Comparison of ENCODE assay signal across 8 mouse cellular contexts in the genomic region with DNA sequence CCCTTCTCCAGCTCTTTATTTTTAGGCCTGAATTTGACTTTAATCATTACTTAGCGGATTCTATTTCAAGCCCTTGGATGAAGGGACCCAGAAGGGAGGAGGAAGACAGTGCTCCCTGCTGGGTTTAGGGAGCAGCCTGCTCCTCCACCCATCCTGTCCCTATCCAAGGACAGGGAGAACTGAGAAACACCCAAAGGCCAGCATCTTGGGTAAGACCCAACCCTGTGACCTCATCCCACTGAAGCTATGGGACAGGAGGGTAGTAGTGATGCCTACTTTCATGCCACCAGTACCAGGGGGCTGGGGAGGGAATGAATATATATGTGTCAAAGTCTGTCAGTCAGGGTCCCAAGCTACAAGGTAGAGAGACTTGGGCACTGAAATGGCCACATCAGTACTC. TPM values are rescaled to one million over a fixed set of nuclear protein-coding genes. Genes with fewer than 3 reads are reported as not detected.
DNase-seq lines count a peak whose midpoint lies in the region; ATAC-seq and TF ChIP-seq lines count a peak whose summit lies in the region.

No protein-coding gene starts in this region.

- WGBS in forebrain, embryonic 14.5 days: 76% methylated on average over 1 of the region's 1 CpGs
- 74% methylated on average over 1 of the region's 1 CpGs for WGBS in forebrain, embryonic 10.5 days
- WGBS in lung, embryonic 16.5 days: 84% methylated on average over 1 of the region's 1 CpGs
- 86% methylated on average over 1 of the region's 1 CpGs for WGBS in hindbrain, postnatal 0 days
- WGBS in neural tube, embryonic 14.5 days: 67% methylated on average over 1 of the region's 1 CpGs

- peak overlapping the region; percentile 37 for H3K9ac ChIP-seq in forebrain, embryonic 14.5 days (ENCODE audit: low read length)
- H3K9ac ChIP-seq in lung, embryonic 16.5 days (ENCODE audit: low read length): peak overlapping the region; percentile 46; the same call in 1 of the 2 replicates
- H3K9ac ChIP-seq in hindbrain, postnatal 0 days (replicated peaks; ENCODE audit: low read length): 0 out of 2 replicates have a peak overlapping the region, but pooled peaks have one; percentile 10
- peak overlapping the region; percentile 28; the same call in 1 of the 2 replicates for H3K9ac ChIP-seq in neural tube, embryonic 14.5 days (replicated peaks; ENCODE audit: low read depth, low read length)

- ATAC-seq in forebrain, embryonic 14.5 days: no peak
- ATAC-seq in lung, embryonic 16.5 days (ENCODE audit: low read depth): no peak
- no peak for ATAC-seq in hindbrain, postnatal 0 days
- ATAC-seq in neural tube, embryonic 14.5 days (ENCODE audit: low read depth): no peak
- no peak; the same call in 1 of the 2 replicates for ATAC-seq in frontal cortex, adult (ENCODE audit: low TSS enrichment)

- no peak for DNase-seq in forebrain, embryonic 14.5 days (ENCODE audit: low spot score)
- DNase-seq in forebrain, embryonic 10.5 days (ENCODE audit: extremely low spot score, low spot score): no peak
- no peak for DNase-seq in lung, postnatal 25 days (ENCODE audit: low spot score)
- DNase-seq in hindbrain, postnatal 0 days (ENCODE audit: low spot score): no peak
- DNase-seq in urinary bladder, postnatal 36 days (ENCODE audit: low spot score in 2 of 2): no peak

- H3K27ac ChIP-seq in forebrain, embryonic 14.5 days (ENCODE audit: low read depth, low read length): no peak overlapping the region
- H3K27ac ChIP-seq in forebrain, embryonic 10.5 days: no peak overlapping the region
- H3K27ac ChIP-seq in lung, embryonic 16.5 days (ENCODE audit: low read length): peak overlapping the region; percentile 95; the same call in 1 of the 2 replicates
- no peak overlapping the region; the same call in 1 of the 2 replicates for H3K27ac ChIP-seq in hindbrain, postnatal 0 days
- no peak overlapping the region; the same call in 1 of the 2 replicates for H3K27ac ChIP-seq in neural tube, embryonic 14.5 days (ENCODE audit: low read depth, low read length)

- peaks cover 48% of the 10 kb centered on the region for H3K4me1 ChIP-seq in forebrain, embryonic 14.5 days (ENCODE audit: control insufficient read depth, insufficient read depth, low read length)
- H3K4me1 ChIP-seq in forebrain, embryonic 10.5 days: peaks cover 86% of the 10 kb centered on the region
- peaks cover 70% of the 10 kb centered on the region for H3K4me1 ChIP-seq in lung, embryonic 16.5 days (replicated peaks; ENCODE audit: control insufficient read depth, insufficient read depth, low read length)
- peaks cover 58% of the 10 kb centered on the region for H3K4me1 ChIP-seq in hindbrain, postnatal 0 days (ENCODE audit: insufficient read depth, low read length)
- H3K4me1 ChIP-seq in neural tube, embryonic 14.5 days (ENCODE audit: control insufficient read depth, insufficient read depth, low read length): peaks cover 67% of the 10 kb centered on the region

- peaks cover 25% of the 10 kb centered on the region for H3K36me3 ChIP-seq in forebrain, embryonic 14.5 days (ENCODE audit: control insufficient read depth, insufficient read depth, low read length)
- peaks cover 32% of the 10 kb centered on the region for H3K36me3 ChIP-seq in forebrain, embryonic 10.5 days (replicated peaks)
- peaks cover 5% of the 10 kb centered on the region for H3K36me3 ChIP-seq in lung, embryonic 16.5 days (ENCODE audit: control insufficient read depth, insufficient read depth, low read length)
- H3K36me3 ChIP-seq in hindbrain, postnatal 0 days (ENCODE audit: insufficient read depth, low read length): 0 out of 2 replicates have a peak, but pooled peaks cover 4% of the 10 kb centered on the region
- no peaks in the 10 kb centered on the region for H3K36me3 ChIP-seq in neural tube, embryonic 14.5 days (ENCODE audit: control insufficient read depth, insufficient read depth, low read length)

- TF ChIP-seq CTCF in hindbrain, postnatal 0 days (IDR thresholded peaks at IDR 0.05; ENCODE audit: low read depth): no peak

- no peaks in the 10 kb centered on the region for H3K27me3 ChIP-seq in forebrain, embryonic 14.5 days (replicated peaks; ENCODE audit: control insufficient read depth, insufficient read depth, low read length)
- no peaks in the 10 kb centered on the region for H3K27me3 ChIP-seq in forebrain, embryonic 10.5 days (ENCODE audit: poor library complexity, severe bottlenecking)
- no peaks in the 10 kb centered on the region for H3K27me3 ChIP-seq in lung, embryonic 16.5 days (ENCODE audit: control insufficient read depth, insufficient read depth, low read depth, low read length)
- H3K27me3 ChIP-seq in hindbrain, postnatal 0 days (ENCODE audit: insufficient read depth, low read length): no peaks in the 10 kb centered on the region
- no peaks in the 10 kb centered on the region; the same call in 1 of the 2 replicates for H3K27me3 ChIP-seq in neural tube, embryonic 14.5 days (ENCODE audit: control insufficient read depth, insufficient read depth, low read length)

- H3K4me2 ChIP-seq in forebrain, embryonic 14.5 days (ENCODE audit: low read length): no peak overlapping the region
- H3K4me2 ChIP-seq in lung, embryonic 16.5 days (ENCODE audit: low read depth, low read length): peak overlapping the region; percentile 45; the same call in 1 of the 2 replicates
- peak overlapping the region; percentile 9; the same call in 1 of the 2 replicates for H3K4me2 ChIP-seq in hindbrain, postnatal 0 days (ENCODE audit: low read depth, low read length)
- peak overlapping the region; percentile 30; the same call in 1 of the 2 replicates for H3K4me2 ChIP-seq in neural tube, embryonic 14.5 days (ENCODE audit: low read depth, low read length)

- no peak overlapping the region for H3K4me3 ChIP-seq in forebrain, embryonic 14.5 days (ENCODE audit: low read depth, low read length)
- no peak overlapping the region for H3K4me3 ChIP-seq in forebrain, embryonic 10.5 days
- H3K4me3 ChIP-seq in lung, embryonic 16.5 days (ENCODE audit: low read length): no peak overlapping the region
- H3K4me3 ChIP-seq in hindbrain, postnatal 0 days (ENCODE audit: low read length): no peak overlapping the region
- H3K4me3 ChIP-seq in neural tube, embryonic 14.5 days (ENCODE audit: low read depth, low read length): no peak overlapping the region

- H3K9me3 ChIP-seq in forebrain, embryonic 14.5 days (replicated peaks; ENCODE audit: control insufficient read depth, low read length): no peaks in the 10 kb centered on the region
- no peaks in the 10 kb centered on the region for H3K9me3 ChIP-seq in forebrain, embryonic 10.5 days
- H3K9me3 ChIP-seq in lung, embryonic 16.5 days (ENCODE audit: control insufficient read depth, low read length): no peaks in the 10 kb centered on the region
- no peaks in the 10 kb centered on the region for H3K9me3 ChIP-seq in hindbrain, postnatal 0 days (ENCODE audit: low read length)
- H3K9me3 ChIP-seq in neural tube, embryonic 14.5 days (ENCODE audit: control insufficient read depth, low read length): no peaks in the 10 kb centered on the region

RNA-seq across cellular contexts. Expression of gene Csk, which starts 12.4 kb away (rescaled TPM):
- polyA plus RNA-seq in forebrain, embryonic 14.5 days (2014; fragmentation: Nextera tagmentation; extraction: Ambion mirVana): 29.2 and 29.3 TPM in 2 replicates
- 28.8 and 33.9 TPM in 2 replicates for polyA plus RNA-seq in forebrain, embryonic 10.5 days (2016; fragmentation: Nextera tagmentation; extraction: Ambion mirVana)
- polyA plus RNA-seq in lung, embryonic 16.5 days (2015; fragmentation: Nextera tagmentation; extraction: Ambion mirVana): 25.5 and 27.8 TPM in 2 replicates
- total RNA-seq in hindbrain, postnatal 0 days (2014; rRNA removed): 128 and 129 TPM in 2 replicates
- polyA plus RNA-seq in hindbrain, postnatal 0 days (2015; fragmentation: Nextera tagmentation; extraction: Ambion mirVana): 39.4 and 44.4 TPM in 2 replicates
- polyA plus RNA-seq in neural tube, embryonic 14.5 days (2014; fragmentation: Nextera tagmentation; extraction: Ambion mirVana): 33.4 and 46.2 TPM in 2 replicates

RNA-seq across cellular contexts. Expression of gene Lman1l, which starts 20.4 kb away (rescaled TPM):
- not detected in 2 replicates for polyA plus RNA-seq in forebrain, embryonic 14.5 days (2014; fragmentation: Nextera tagmentation; extraction: Ambion mirVana)
- not detected in 2 replicates for polyA plus RNA-seq in forebrain, embryonic 10.5 days (2016; fragmentation: Nextera tagmentation; extraction: Ambion mirVana)
- polyA plus RNA-seq in lung, embryonic 16.5 days (2015; fragmentation: Nextera tagmentation; extraction: Ambion mirVana): not detected in 2 replicates
- total RNA-seq in hindbrain, postnatal 0 days (2014; rRNA removed): not detected in 2 replicates
- not detected in 2 replicates for polyA plus RNA-seq in hindbrain, postnatal 0 days (2015; fragmentation: Nextera tagmentation; extraction: Ambion mirVana)
- polyA plus RNA-seq in neural tube, embryonic 14.5 days (2014; fragmentation: Nextera tagmentation; extraction: Ambion mirVana): not detected in 2 replicates

RNA-seq across cellular contexts. Expression of gene Cplx3, which starts 34.9 kb away (rescaled TPM):
- polyA plus RNA-seq in forebrain, embryonic 14.5 days (2014; fragmentation: Nextera tagmentation; extraction: Ambion mirVana): 0.34 and 0.36 TPM in 2 replicates
- polyA plus RNA-seq in forebrain, embryonic 10.5 days (2016; fragmentation: Nextera tagmentation; extraction: Ambion mirVana): 1.9 and 2.9 TPM in 2 replicates
- polyA plus RNA-seq in lung, embryonic 16.5 days (2015; fragmentation: Nextera tagmentation; extraction: Ambion mirVana): not detected in 2 replicates
- total RNA-seq in hindbrain, postnatal 0 days (2014; rRNA removed): 0.10 TPM in 1 of 2 replicates, not detected in the other
- polyA plus RNA-seq in hindbrain, postnatal 0 days (2015; fragmentation: Nextera tagmentation; extraction: Ambion mirVana): 0.79 and 1.2 TPM in 2 replicates
- 0.13 TPM in 1 of 2 replicates, not detected in the other for polyA plus RNA-seq in neural tube, embryonic 14.5 days (2014; fragmentation: Nextera tagmentation; extraction: Ambion mirVana)

RNA-seq across cellular contexts. Expression of gene Cyp1a2, which starts 42.5 kb away (rescaled TPM):
- polyA plus RNA-seq in forebrain, embryonic 14.5 days (2014; fragmentation: Nextera tagmentation; extraction: Ambion mirVana): not detected in 2 replicates
- polyA plus RNA-seq in forebrain, embryonic 10.5 days (2016; fragmentation: Nextera tagmentation; extraction: Ambion mirVana): not detected in 2 replicates
- polyA plus RNA-seq in lung, embryonic 16.5 days (2015; fragmentation: Nextera tagmentation; extraction: Ambion mirVana): not detected in 2 replicates
- not detected in 2 replicates for total RNA-seq in hindbrain, postnatal 0 days (2014; rRNA removed)
- not detected in 2 replicates for polyA plus RNA-seq in hindbrain, postnatal 0 days (2015; fragmentation: Nextera tagmentation; extraction: Ambion mirVana)
- polyA plus RNA-seq in neural tube, embryonic 14.5 days (2014; fragmentation: Nextera tagmentation; extraction: Ambion mirVana): not detected in 2 replicates

RNA-seq across cellular contexts. Expression of gene Cyp1a1, which starts 46.7 kb away (rescaled TPM):
- 0.19 TPM in 1 of 2 replicates, not detected in the other for polyA plus RNA-seq in forebrain, embryonic 14.5 days (2014; fragmentation: Nextera tagmentation; extraction: Ambion mirVana)
- polyA plus RNA-seq in forebrain, embryonic 10.5 days (2016; fragmentation: Nextera tagmentation; extraction: Ambion mirVana): 0.14 TPM in 1 of 2 replicates, not detected in the other
- 0.13 TPM in 1 of 2 replicates, not detected in the other for polyA plus RNA-seq in lung, embryonic 16.5 days (2015; fragmentation: Nextera tagmentation; extraction: Ambion mirVana)
- 0.05 and 0.07 TPM in 2 replicates for total RNA-seq in hindbrain, postnatal 0 days (2014; rRNA removed)
- polyA plus RNA-seq in hindbrain, postnatal 0 days (2015; fragmentation: Nextera tagmentation; extraction: Ambion mirVana): 0.10 and 0.24 TPM in 2 replicates
- polyA plus RNA-seq in neural tube, embryonic 14.5 days (2014; fragmentation: Nextera tagmentation; extraction: Ambion mirVana): 0.09 and 0.13 TPM in 2 replicates
